Mouse (Mus musculus): ENCODE data around the gene Pdzk1.

The Pdzk1 gene

GRCm38 (mm10) chr3:96902336-96902999 is 73.4 kb downstream of the Pdzk1 start:
- no peak for DNase-seq

DNA sequence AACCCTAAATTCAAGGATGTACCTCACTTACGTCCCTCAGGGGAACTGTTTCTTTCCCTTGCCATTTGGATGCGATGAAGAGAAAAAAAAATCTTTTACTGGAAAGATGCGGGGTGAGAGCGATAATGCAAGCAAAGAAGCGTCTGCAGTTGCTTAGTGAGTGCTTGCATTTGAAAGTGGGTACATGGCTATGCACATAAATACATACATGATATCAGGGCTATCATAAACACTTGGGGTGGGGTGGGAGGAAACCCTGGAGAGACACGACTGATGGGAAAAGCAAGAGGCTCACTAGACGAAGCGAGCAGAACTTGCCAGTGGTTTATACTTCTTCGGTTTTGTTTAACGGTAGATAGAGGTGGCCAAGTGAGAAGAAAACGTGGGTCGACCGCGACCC is 75.3 kb downstream of the Pdzk1 start, which contains the start of gene Gja5:
Gja5 (plus strand) TSS at position 301 of the 400 bp plus-strand sequence.
- DNase-seq: no peak

DNA sequence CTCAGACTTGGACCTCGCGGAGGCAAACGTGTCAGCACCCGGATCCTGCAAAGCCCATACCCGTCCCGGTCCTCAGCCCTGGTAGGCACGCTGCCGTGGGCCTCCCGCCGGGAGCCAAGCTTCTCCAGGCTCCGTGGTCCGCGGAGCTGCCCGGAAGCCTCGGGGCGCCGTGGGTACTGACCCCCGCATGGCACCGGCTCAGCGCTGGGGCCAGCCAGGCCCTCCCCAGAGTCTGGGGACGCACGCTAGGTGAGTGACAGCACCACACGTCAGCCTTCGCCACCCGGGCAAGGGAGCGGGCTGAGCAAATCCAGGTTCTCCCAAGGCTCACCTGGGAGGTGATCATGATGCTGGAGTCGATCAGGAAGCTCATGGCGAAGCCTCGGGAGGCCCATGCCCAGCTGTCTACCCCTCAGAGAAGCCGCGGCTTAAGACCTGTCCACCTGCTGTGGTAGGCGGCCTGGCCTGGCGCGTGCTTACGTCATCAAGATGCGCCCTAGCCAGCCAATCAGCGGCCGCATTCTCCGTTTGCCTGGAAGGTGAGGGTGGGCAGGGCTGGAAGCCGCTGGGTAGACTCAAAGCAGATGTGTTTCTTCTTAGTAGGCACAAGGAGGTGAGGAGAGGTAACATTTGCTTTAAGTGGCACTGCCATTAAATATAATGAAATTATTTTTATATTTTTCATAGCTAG is 75.9 kb downstream of the Pdzk1 start, which contains the start of gene Gpr89:
Gpr89 (minus strand) TSS at position 496 of the 691 bp plus-strand sequence.
- DNase-seq: peak; percentile 86 to 89

GRCm38 (mm10) chr3:96905592-96905991 is 76.5 kb downstream of the Pdzk1 start:
- no peak for DNase-seq
